In the genomic region with DNA sequence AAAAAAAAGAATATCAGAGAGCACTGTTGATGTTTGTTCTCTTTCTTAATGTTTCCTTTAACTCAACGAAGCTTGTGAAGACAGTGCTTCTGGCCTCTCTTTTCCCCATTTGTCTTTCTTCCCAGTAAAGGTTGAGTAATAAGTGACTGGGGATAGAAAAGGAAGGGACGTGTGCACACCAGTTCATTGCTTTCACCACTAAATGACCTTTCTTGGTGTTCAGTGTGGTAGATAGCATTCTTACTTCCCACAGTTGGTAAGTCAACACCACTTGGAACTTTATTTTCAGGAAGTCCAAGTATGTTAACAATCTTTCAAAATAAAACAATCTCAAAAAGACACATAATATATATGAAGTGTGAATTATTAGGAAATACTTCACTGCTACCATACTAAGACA, we compare ENCODE assay signal across 22 mouse cellular contexts.
A peak's percentile ranks its signal among the peaks of the same experiment; 100 is the strongest.
DNase-seq lines count a peak whose midpoint lies in the region; ATAC-seq and TF ChIP-seq lines count a peak whose summit lies in the region.
"Had no signal": no experiment of that assay in that cellular context is flagged by ENCODE, and none has a peak within 500 bp of the region (broad histone marks: within the 10 kb centered on the region; RNA-seq: fewer than 3 reads in every experiment).

No protein-coding gene starts in this region.

- TF ChIP-seq POLR2A in lung, adult 2 months (IDR thresholded peaks at IDR 0.05; ENCODE audit: borderline replicate concordance, extremely low read depth, low read depth, low read length), result no peak

- no peaks in the 10 kb centered on the region for H3K27me3 ChIP-seq in lung, embryonic 14.5 days (ENCODE audit: insufficient read depth, low read length)
- H3K27me3 ChIP-seq in lung, embryonic 16.5 days (ENCODE audit: control insufficient read depth, insufficient read depth, low read depth, low read length), result no peaks in the 10 kb centered on the region
- no peaks in the 10 kb centered on the region for H3K27me3 ChIP-seq in lung, postnatal 0 days (replicated peaks; ENCODE audit: insufficient read depth, low read length)
- H3K27me3 ChIP-seq: CH12.LX had no signal

- no peak for TF ChIP-seq CTCF in lung, embryonic 14.5 days (IDR thresholded peaks at IDR 0.05; ENCODE audit: low read depth)
- TF ChIP-seq CTCF in lung, adult 2 months (IDR thresholded peaks at IDR 0.05; ENCODE audit: insufficient read depth, low read length), result no peak
- TF ChIP-seq CTCF in lung, postnatal 0 days (IDR thresholded peaks at IDR 0.05), result no peak

- H3K4me1 ChIP-seq in lung, embryonic 14.5 days (ENCODE audit: insufficient read depth), result no peaks in the 10 kb centered on the region
- no peaks in the 10 kb centered on the region for H3K4me1 ChIP-seq in lung, embryonic 16.5 days (replicated peaks; ENCODE audit: control insufficient read depth, insufficient read depth, low read length)
- no peaks in the 10 kb centered on the region for H3K4me1 ChIP-seq in lung, adult 2 months (ENCODE audit: control insufficient read depth, insufficient read depth, low read length)
- H3K4me1 ChIP-seq in lung, postnatal 0 days (ENCODE audit: insufficient read depth, low read depth, low read length), result no peaks in the 10 kb centered on the region

- ATAC-seq in lung, embryonic 14.5 days (ENCODE audit: insufficient read depth), result no peak
- peak; percentile 70; the same call in 1 of the 2 replicates for ATAC-seq in lung, embryonic 16.5 days (ENCODE audit: low read depth)
- no peak; the same call in 1 of the 2 replicates for ATAC-seq in lung, postnatal 0 days
- 0 out of 2 replicates have a peak, but pooled peaks have one; percentile 14 for ATAC-seq in megakaryocyte progenitor cell, adult 5-6 weeks (replicated peaks; ENCODE audit: poor library complexity)
- ATAC-seq: activated CD4-positive, CD25-positive, alpha-beta regulatory T cell, adult 4 months; CD4-positive, CD25-positive, alpha-beta regulatory T cell, adult 4 months; Patski had no signal

- H3K27ac ChIP-seq in lung, embryonic 14.5 days (ENCODE audit: low read depth), result no peak overlapping the region
- no peak overlapping the region for H3K27ac ChIP-seq in lung, embryonic 16.5 days (ENCODE audit: low read length)
- H3K27ac ChIP-seq in lung, postnatal 0 days (ENCODE audit: low read length), result no peak overlapping the region

- no peak overlapping the region for H3K4me2 ChIP-seq in lung, embryonic 14.5 days
- no peak overlapping the region for H3K4me2 ChIP-seq in lung, embryonic 16.5 days (ENCODE audit: low read depth, low read length)
- H3K4me2 ChIP-seq in lung, postnatal 0 days (replicated peaks; ENCODE audit: low read depth, low read length), result no peak overlapping the region

- DNase-seq in lung, embryonic 14.5 days, result peak; percentile 2
- DNase-seq in lung, postnatal 14 days, result no peak
- no peak for DNase-seq in lung, adult 2 months
- peak; percentile 51 for DNase-seq in lung, postnatal 0 days (ENCODE audit: low spot score)
- no peak for DNase-seq in lung, postnatal 25 days (ENCODE audit: low spot score)
- DNase-seq in liver, result no peak
- DNase-seq: adrenal gland, adult 2 months; adrenal gland, adult 8-10 months; adrenal gland, postnatal 10 days; adrenal gland, postnatal 14 days; adrenal gland, postnatal 25 days; adrenal gland, postnatal 36 days; B cell, adult 2 months; cerebellum, adult 11 months; cerebellum, adult 11-12 months had no signal

- no peak overlapping the region for H3K9ac ChIP-seq in lung, embryonic 14.5 days
- H3K9ac ChIP-seq in lung, embryonic 16.5 days (ENCODE audit: low read length), result no peak overlapping the region
- no peak overlapping the region for H3K9ac ChIP-seq in lung, postnatal 0 days (replicated peaks; ENCODE audit: low read depth)

- no peaks in the 10 kb centered on the region for H3K9me3 ChIP-seq in lung, embryonic 14.5 days (ENCODE audit: low read depth, low read length)
- H3K9me3 ChIP-seq in lung, embryonic 16.5 days (ENCODE audit: control insufficient read depth, low read length), result no peaks in the 10 kb centered on the region
- H3K9me3 ChIP-seq in lung, postnatal 0 days (ENCODE audit: low read length), result no peaks in the 10 kb centered on the region
- H3K9me3 ChIP-seq: G1E had no signal

- no peaks in the 10 kb centered on the region for H3K36me3 ChIP-seq in lung, embryonic 14.5 days (ENCODE audit: insufficient read depth)
- H3K36me3 ChIP-seq in lung, embryonic 16.5 days (ENCODE audit: control insufficient read depth, insufficient read depth, low read length), result no peaks in the 10 kb centered on the region
- no peaks in the 10 kb centered on the region for H3K36me3 ChIP-seq in lung, postnatal 0 days (ENCODE audit: insufficient read depth, low read length)
- H3K36me3 ChIP-seq: G1E had no signal

- H3K4me3 ChIP-seq in lung, embryonic 14.5 days (ENCODE audit: low read depth, low read length), result no peak overlapping the region
- H3K4me3 ChIP-seq in lung, embryonic 16.5 days (ENCODE audit: low read length), result no peak overlapping the region
- H3K4me3 ChIP-seq in lung, adult 2 months (replicated peaks; ENCODE audit: extremely low read depth, low read depth, low read length), result no peak overlapping the region
- H3K4me3 ChIP-seq in lung, postnatal 0 days (ENCODE audit: low read depth, low read length), result no peak overlapping the region

- no peak for TF ChIP-seq EP300 in lung, postnatal 0 days (IDR thresholded peaks at IDR 0.05)

- WGBS in lung, embryonic 14.5 days, result 53% methylated on average over 2 of the region's 2 CpGs
- 46% methylated on average over 2 of the region's 2 CpGs for WGBS in lung, embryonic 16.5 days
- 51% methylated on average over 2 of the region's 2 CpGs for WGBS in lung, adult 2 months
- 41% methylated on average over 2 of the region's 2 CpGs for WGBS in lung, postnatal 0 days

Comparison
In these comparisons a context has a peak if more than half of its experiments do, and no peak if none do; other contexts are left out.
1. ATAC-seq: peak in lung, embryonic 16.5 days (single experiment) and megakaryocyte progenitor cell, adult 5-6 weeks (single experiment); none in lung, embryonic 14.5 days (single experiment) and lung, postnatal 0 days (single experiment).
2. DNase-seq: peak in lung, embryonic 14.5 days (single experiment) and lung, postnatal 0 days (single experiment); none in lung, postnatal 14 days (single experiment), lung, adult 2 months (single experiment), lung, postnatal 25 days (single experiment) and liver (single experiment).